Mouse (Mus musculus) gastrocnemius, postnatal 4 days (tissue): ENCODE measurements around the gene Chrna3. TPM values are rescaled to one million over a fixed set of nuclear protein-coding genes. Genes with fewer than 3 reads are reported as not detected.

Experiments
- DNase-seq, 2 experiments: peaks; one replicate each; pipeline ENCODE4 v3.0.0; 2021 to 2022; ENCODE audit warnings: low spot score in 2 of 2, mixed read lengths in 2 of 2
- long read RNA-seq, 2 experiments: library from polyadenylated mRNA; stranded (forward); transcript quantifications; one replicate each; pipeline ENCODE4 v2.0.0; 2021
- total RNA-seq, 2 experiments: library from RNA; stranded (reverse); gene quantifications; 2 replicates each; pipeline ENCODE4 v1.2.3; 2021

Gene Chrna3
- total RNA-seq: under 1 TPM in 1 of 2 experiments, not detected in 1; 0.10 TPM
- long read RNA-seq, experiment 1: 0 reads
- long read RNA-seq, experiment 2: 0 reads

GRCm38 (mm10) chr9:55026275-55026663 is at the start of gene Chrna3:
Gene Chrna3 (minus strand): TSS chr9:55026562.
- DNase-seq: no peak

- no peak for DNase-seq
Measured at GRCm38 (mm10) chr9:55067965-55068265, 41.6 kb upstream of the Chrna3 start.

GRCm38 (mm10) chr9:55067260-55067964 is 41.0 kb upstream of the Chrna3 start:
- no peak for DNase-seq

- DNase-seq: no peak
Measured at GRCm38 (mm10) chr9:55065241-55065640, 38.9 kb upstream of the Chrna3 start.

- no peak for DNase-seq
Measured at GRCm38 (mm10) chr9:55058067-55058466, 31.7 kb upstream of the Chrna3 start.

GRCm38 (mm10) chr9:55055386-55055930 is 29.1 kb upstream of the Chrna3 start:
- no peak for DNase-seq

- DNase-seq: no peak
Measured at GRCm38 (mm10) chr9:55048211-55048880, 22.0 kb upstream of the Chrna3 start, which contains the start of gene Chrnb4. Gene Chrnb4 (minus strand): TSS chr9:55048779.

GRCm38 (mm10) chr9:55046764-55047163 is 20.4 kb upstream of the Chrna3 start:
- DNase-seq: no peak

GRCm38 (mm10) chr9:55045001-55045400 is 18.6 kb upstream of the Chrna3 start:
- DNase-seq: no peak

GRCm38 (mm10) chr9:55043688-55044087 is 17.3 kb upstream of the Chrna3 start:
- no peak for DNase-seq

- no peak for DNase-seq
Measured at GRCm38 (mm10) chr9:55041389-55041788, 15.0 kb upstream of the Chrna3 start.

- DNase-seq: peak in 1 of 2 experiments; percentile 19
Measured at GRCm38 (mm10) chr9:55039983-55040382, 13.6 kb upstream of the Chrna3 start.

- no peak for DNase-seq
Measured at GRCm38 (mm10) chr9:55038948-55039347, 12.6 kb upstream of the Chrna3 start.

GRCm38 (mm10) chr9:55031435-55032167 is 5.2 kb upstream of the Chrna3 start:
- no peak for DNase-seq

- no peak for DNase-seq
Measured at GRCm38 (mm10) chr9:55025534-55026274, 658 bp downstream of the Chrna3 start.

- peak; percentile 63 to 80 for DNase-seq
Measured at GRCm38 (mm10) chr9:55023902-55024583, 2.3 kb downstream of the Chrna3 start.

GRCm38 (mm10) chr9:55023326-55023725 is 3.0 kb downstream of the Chrna3 start:
- no peak for DNase-seq

GRCm38 (mm10) chr9:55016926-55017325 is 9.4 kb downstream of the Chrna3 start:
- DNase-seq: no peak

GRCm38 (mm10) chr9:55010588-55011350 is 15.6 kb downstream of the Chrna3 start:
- no peak for DNase-seq

GRCm38 (mm10) chr9:55009692-55010091 is 16.7 kb downstream of the Chrna3 start:
- DNase-seq: no peak
